Mouse (Mus musculus) natural killer cell, adult 2 months (primary cell): Measurements from ENCODE around the gene Zscan2.

Experiments
- DNase-seq, 2 experiments: peaks; one replicate each; pipeline ENCODE4 v3.0.0; 2022; ENCODE audit warnings: low spot score in 2 of 2

Gene Zscan2

GRCm38 (mm10) chr7:80882830-80883505 is 22.2 kb downstream of the Zscan2 start:
- peak; percentile 60 to 75 for DNase-seq

- peak; percentile 22 to 43 for DNase-seq
These were observed 24.9 kb downstream of the Zscan2 start for GRCm38 (mm10) chr7:80885666-80886065.

GRCm38 (mm10) chr7:80888595-80888994 is 27.9 kb downstream of the Zscan2 start:
- DNase-seq = no peak

GRCm38 (mm10) chr7:80889021-80889511 is 28.3 kb downstream of the Zscan2 start:
- DNase-seq = no peak

GRCm38 (mm10) chr7:80889841-80890241 is 29.1 kb downstream of the Zscan2 start:
- peak; percentile 66 to 71 for DNase-seq

- no peak for DNase-seq
These were observed 32.5 kb downstream of the Zscan2 start for GRCm38 (mm10) chr7:80893086-80893752.

- DNase-seq = no peak
These were observed 33.0 kb downstream of the Zscan2 start for GRCm38 (mm10) chr7:80893753-80894129.

GRCm38 (mm10) chr7:80894196-80894595 is 33.5 kb downstream of the Zscan2 start:
- DNase-seq = no peak

GRCm38 (mm10) chr7:80894815-80895519 is 34.2 kb downstream of the Zscan2 start:
- no peak for DNase-seq

- DNase-seq = no peak
These were observed 36.4 kb downstream of the Zscan2 start for GRCm38 (mm10) chr7:80897134-80897533.

- no peak for DNase-seq
These were observed 37.0 kb downstream of the Zscan2 start for GRCm38 (mm10) chr7:80897721-80898120.

- peak; percentile 82 to 89 for DNase-seq
These were observed 40.3 kb downstream of the Zscan2 start, which contains the start of gene Wdr73 for GRCm38 (mm10) chr7:80900944-80901501. Wdr73 (minus strand) TSS chr7:80901269.

GRCm38 (mm10) chr7:80901541-80902274 is 41.0 kb downstream of the Zscan2 start:
- DNase-seq = no peak

GRCm38 (mm10) chr7:80903625-80904422 is 43.1 kb downstream of the Zscan2 start:
- no peak for DNase-seq

- DNase-seq = no peak
These were observed 44.3 kb downstream of the Zscan2 start, which contains the start of gene Nmb for GRCm38 (mm10) chr7:80904921-80905515. Nmb (minus strand) TSS chr7:80905076.

GRCm38 (mm10) chr7:80911053-80911452 is 50.3 kb downstream of the Zscan2 start:
- no peak for DNase-seq

GRCm38 (mm10) chr7:80912496-80912895 is 51.8 kb downstream of the Zscan2 start:
- DNase-seq = no peak

GRCm38 (mm10) chr7:80917916-80918465 is 57.3 kb downstream of the Zscan2 start:
- DNase-seq = peak in 1 of 2 experiments; percentile 37

- peak in 1 of 2 experiments; percentile 39 for DNase-seq
These were observed 58.4 kb downstream of the Zscan2 start for GRCm38 (mm10) chr7:80918982-80919646.
